Mouse (Mus musculus): ENCODE data around the gene Cyp4f16.
"Not testable (repeated sequence)": the region's sequence is repeated elsewhere in the genome, so short reads cannot be mapped to it uniquely, and the experiment has no call there.

- TF ChIP-seq HCFC1 (IDR thresholded peaks at IDR 0.05; ENCODE audit: borderline replicate concordance, insufficient read depth, low read length); ZNF384 (IDR thresholded peaks at IDR 0.05; ENCODE audit: low read depth, low read length); CHD2 (IDR thresholded peaks at IDR 0.05; ENCODE audit: low read depth, low read length); MAFK (IDR thresholded peaks at IDR 0.05; ENCODE audit: insufficient read depth, low read depth, low read length); ZC3H11A (IDR thresholded peaks at IDR 0.05; ENCODE audit: borderline replicate concordance, low read depth, low read length): not testable (repeated sequence)
These were observed 36.9 kb downstream of the Cyp4f16 start for GRCm38 (mm10) chr17:32573286-32573685.
